Mouse (Mus musculus) ES-E14 (cell line): ENCODE data around the gene Acrbp.

Experiments
- CHD2 ChIP-seq: IDR thresholded peaks from 2 replicates; pipeline ENCODE4 v1.6.1; 2014; ENCODE audit warnings: mild to moderate bottlenecking, low read depth, low read length, inconsistent platforms
- HCFC1 ChIP-seq: IDR thresholded peaks from 2 replicates; pipeline ENCODE4 v1.6.1; 2012; ENCODE audit warnings: low read length, inconsistent platforms, borderline replicate concordance; ENCODE audit not compliant: insufficient read depth
- MAFK ChIP-seq: IDR thresholded peaks from 2 replicates; pipeline ENCODE4 v1.6.1; 2014; ENCODE audit warnings: mild to moderate bottlenecking, low read depth, low read length, inconsistent platforms; ENCODE audit not compliant: insufficient read depth
- ZNF384 ChIP-seq: IDR thresholded peaks from 2 replicates; pipeline ENCODE4 v1.6.1; 2012; ENCODE audit warnings: low read depth, low read length, inconsistent platforms

GRCm38 (mm10) chr6:125097951-125098350, 48.5 kb downstream of the Acrbp start:
- TF ChIP-seq CHD2 (no peak), ZNF384 (no peak), MAFK (no peak), HCFC1 (no peak)
